Mouse (Mus musculus): Measurements from ENCODE around the gene Grap.

GRCm38 (mm10) chr11:61706232-61706631 lies 53.2 kb downstream of the Grap start:
- TF ChIP-seq POLR2A (IDR thresholded peaks at IDR 0.05; ENCODE audit: low read depth, low read length) (no peak), CTCF (IDR thresholded peaks at IDR 0.05; ENCODE audit: extremely low read depth, insufficient read length, insufficient replicate concordance, low read depth, low read length) (no peak)
